Mouse (Mus musculus): ENCODE data around the gene Ado.

GRCm38 (mm10) chr10:67529769-67530168, 19.0 kb downstream of the Ado start:
- TF ChIP-seq CTCF (IDR thresholded peaks at IDR 0.05; ENCODE audit: borderline replicate concordance, extremely low read depth, insufficient read depth, insufficient read length) (no peak), POLR2A (IDR thresholded peaks at IDR 0.05; ENCODE audit: borderline replicate concordance, extremely low read depth, insufficient read depth, insufficient read length, poor library complexity, severe bottlenecking) (no peak)

Measured in brain, embryonic 14.5 days (tissue).